Mouse (Mus musculus): ENCODE measurements around the gene Rpusd1. TPM values are rescaled to one million over a fixed set of nuclear protein-coding genes. Genes with fewer than 3 reads are reported as not detected.
A peak's percentile ranks its signal among the peaks of the same experiment; 100 is the strongest.

Gene Rpusd1
- total RNA-seq, 1 experiment = 8.7 TPM

DNA sequence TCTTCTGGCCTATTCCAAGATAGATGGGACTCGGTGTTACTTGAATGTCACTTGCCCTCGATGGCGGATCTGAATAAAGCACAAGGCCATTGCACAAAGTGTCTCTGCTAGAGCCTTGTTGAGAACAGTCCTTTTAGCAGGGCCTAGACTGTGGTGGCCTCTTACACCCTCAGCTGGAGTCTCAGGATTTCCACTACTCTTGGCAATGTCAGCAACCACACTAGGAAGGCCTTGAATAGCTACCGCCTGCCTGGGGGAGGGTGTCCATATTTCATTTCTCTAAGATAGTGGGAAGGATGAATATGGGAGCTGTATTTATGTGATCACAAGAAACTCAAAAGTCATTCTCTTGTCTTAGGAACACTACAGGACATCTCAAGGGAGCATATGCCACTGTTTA, 20.8 kb downstream of the Rpusd1 start:
- Histone ChIP-seq H3K4me3 (ENCODE audit: insufficient read depth in 1 of 2, low read depth in 1 of 2, low read length in 2 of 2, poor library complexity in 1 of 2, severe bottlenecking in 1 of 2) (no peak overlapping the region), H3K9ac (ENCODE audit: insufficient read depth, low read depth, low read length, poor library complexity, severe bottlenecking) (no peak overlapping the region), H3K27ac (ENCODE audit: insufficient read depth, low read depth, low read length, poor library complexity, severe bottlenecking) (no peak overlapping the region), H3K4me1 (ENCODE audit: control insufficient read depth in 2 of 2, insufficient read depth in 2 of 2, low read length in 2 of 2, poor library complexity in 1 of 2) (peaks cover 0 to 3% of the 10 kb centered on the region in 2 experiments; a peak in 1 of 4 replicates), H3K36me3 (ENCODE audit: control insufficient read depth, insufficient read depth, low read length, poor library complexity, severe bottlenecking) (no peaks in the 10 kb centered on the region), H3K9me3 (ENCODE audit: control insufficient read depth, insufficient read depth, low read depth, low read length) (no peaks in the 10 kb centered on the region)
- in situ Hi-C loops (cut with MboI; ENCODE audit: low sequenced_read_pairs in 2 of 2, unreplicated experiment in 2 of 2) = no loop called here
- no peak for TF ChIP-seq MAFK (IDR thresholded peaks at IDR 0.05; ENCODE audit: insufficient read depth, low read depth, low read length)
- no peak for TF ChIP-seq ZC3H11A (IDR thresholded peaks at IDR 0.05; ENCODE audit: borderline replicate concordance, low read depth, low read length)
- no peak for TF ChIP-seq ZNF384 (IDR thresholded peaks at IDR 0.05; ENCODE audit: low read depth, low read length)
- TF ChIP-seq HCFC1 (IDR thresholded peaks at IDR 0.05; ENCODE audit: borderline replicate concordance, insufficient read depth, low read length) = no peak
- no peak for TF ChIP-seq CHD2 (IDR thresholded peaks at IDR 0.05; ENCODE audit: low read depth, low read length)
- DNase-seq (ENCODE audit: low read depth, low spot score) = no peak

DNA sequence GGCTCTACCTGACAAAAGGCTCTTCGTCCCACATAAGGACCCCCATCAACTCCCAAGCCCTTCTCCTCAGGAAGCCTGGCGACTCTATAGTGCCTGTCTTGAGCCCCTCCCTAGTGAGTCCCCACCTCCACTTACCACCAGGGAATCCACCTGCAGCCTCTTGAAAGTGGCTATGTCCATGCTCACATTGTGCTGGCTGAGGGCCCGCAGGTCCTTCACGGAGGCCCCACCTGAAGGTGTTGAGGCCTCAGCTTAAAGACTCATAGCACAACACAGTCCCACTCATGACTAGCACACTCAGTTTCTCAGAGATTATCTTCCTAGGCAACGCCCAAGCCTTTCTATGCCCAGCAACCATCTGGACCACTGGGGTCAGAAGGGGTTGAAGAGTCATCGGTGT, 21.8 kb downstream of the Rpusd1 start:
- H3K4me1 ChIP-seq (ENCODE audit: control insufficient read depth in 2 of 2, insufficient read depth in 2 of 2, low read length in 2 of 2, poor library complexity in 1 of 2) = peaks cover 2 to 3% of the 10 kb centered on the region in 2 experiments; a peak in 2 of 4 replicates
- no peaks in the 10 kb centered on the region for H3K36me3 ChIP-seq (ENCODE audit: control insufficient read depth, insufficient read depth, low read length, poor library complexity, severe bottlenecking)
- H3K4me3 ChIP-seq (ENCODE audit: insufficient read depth in 1 of 2, low read depth in 1 of 2, low read length in 2 of 2, poor library complexity in 1 of 2, severe bottlenecking in 1 of 2) = no peak overlapping the region
- no peak overlapping the region for H3K27ac ChIP-seq (ENCODE audit: insufficient read depth, low read depth, low read length, poor library complexity, severe bottlenecking)
- H3K9ac ChIP-seq (ENCODE audit: insufficient read depth, low read depth, low read length, poor library complexity, severe bottlenecking) = no peak overlapping the region
- TF ChIP-seq ZC3H11A (IDR thresholded peaks at IDR 0.05; ENCODE audit: borderline replicate concordance, low read depth, low read length) (no peak), ZNF384 (IDR thresholded peaks at IDR 0.05; ENCODE audit: low read depth, low read length) (no peak)
- in situ Hi-C loops (cut with MboI; ENCODE audit: low sequenced_read_pairs in 2 of 2, unreplicated experiment in 2 of 2) = no loop called here
- no peaks in the 10 kb centered on the region for H3K9me3 ChIP-seq (ENCODE audit: control insufficient read depth, insufficient read depth, low read depth, low read length)
- DNase-seq (ENCODE audit: low read depth, low spot score) = no peak

DNA sequence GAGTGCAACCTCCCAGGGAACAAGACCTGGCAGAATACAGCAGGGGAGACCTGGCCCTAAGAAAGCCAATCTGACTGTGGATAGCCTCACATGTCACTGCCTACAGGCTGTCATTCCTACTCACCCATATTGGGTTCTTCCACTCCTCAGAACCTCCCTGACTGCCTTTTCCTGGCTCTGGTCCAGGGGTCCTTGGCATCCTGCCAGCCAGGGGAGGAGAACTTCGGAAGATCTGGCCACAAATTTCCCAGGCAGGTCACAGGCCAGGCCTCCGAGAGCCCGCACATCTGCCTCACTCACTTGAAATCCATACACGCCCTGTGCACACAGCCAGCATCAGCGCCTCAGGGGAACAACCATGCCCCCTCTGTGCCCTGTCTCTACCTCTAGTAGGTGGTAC, 24.0 kb downstream of the Rpusd1 start:
- TF ChIP-seq CHD2 (IDR thresholded peaks at IDR 0.05; ENCODE audit: low read depth, low read length) (no peak), MAFK (IDR thresholded peaks at IDR 0.05; ENCODE audit: insufficient read depth, low read depth, low read length) (no peak), ZNF384 (IDR thresholded peaks at IDR 0.05; ENCODE audit: low read depth, low read length) (no peak), ZC3H11A (IDR thresholded peaks at IDR 0.05; ENCODE audit: borderline replicate concordance, low read depth, low read length) (no peak), HCFC1 (IDR thresholded peaks at IDR 0.05; ENCODE audit: borderline replicate concordance, insufficient read depth, low read length) (no peak)
- no peak for DNase-seq (ENCODE audit: low read depth, low spot score)
- Histone ChIP-seq H3K9ac (ENCODE audit: insufficient read depth, low read depth, low read length, poor library complexity, severe bottlenecking) (no peak overlapping the region), H3K27ac (ENCODE audit: insufficient read depth, low read depth, low read length, poor library complexity, severe bottlenecking) (no peak overlapping the region), H3K4me3 (ENCODE audit: insufficient read depth in 1 of 2, low read depth in 1 of 2, low read length in 2 of 2, poor library complexity in 1 of 2, severe bottlenecking in 1 of 2) (no peak overlapping the region), H3K9me3 (ENCODE audit: control insufficient read depth, insufficient read depth, low read depth, low read length) (no peaks in the 10 kb centered on the region), H3K4me1 (ENCODE audit: control insufficient read depth in 2 of 2, insufficient read depth in 2 of 2, low read length in 2 of 2, poor library complexity in 1 of 2) (peaks cover 11 to 13% of the 10 kb centered on the region in 2 experiments), H3K36me3 (ENCODE audit: control insufficient read depth, insufficient read depth, low read length, poor library complexity, severe bottlenecking) (no peaks in the 10 kb centered on the region)
- in situ Hi-C loops (cut with MboI; ENCODE audit: low sequenced_read_pairs in 2 of 2, unreplicated experiment in 2 of 2) = no loop called here

- peaks cover 14 to 28% of the 10 kb centered on the region in 2 experiments for H3K4me1 ChIP-seq (ENCODE audit: control insufficient read depth in 2 of 2, insufficient read depth in 2 of 2, low read length in 2 of 2, poor library complexity in 1 of 2)
- no peaks in the 10 kb centered on the region for H3K36me3 ChIP-seq (ENCODE audit: control insufficient read depth, insufficient read depth, low read length, poor library complexity, severe bottlenecking)
- no peak within 1 kb of the TSS for H3K4me3 ChIP-seq (ENCODE audit: insufficient read depth in 1 of 2, low read depth in 1 of 2, low read length in 2 of 2, poor library complexity in 1 of 2, severe bottlenecking in 1 of 2)
- TF ChIP-seq CHD2 (IDR thresholded peaks at IDR 0.05; ENCODE audit: low read depth, low read length) = no peak
- no peak for TF ChIP-seq HCFC1 (IDR thresholded peaks at IDR 0.05; ENCODE audit: borderline replicate concordance, insufficient read depth, low read length)
- no peak for TF ChIP-seq ZC3H11A (IDR thresholded peaks at IDR 0.05; ENCODE audit: borderline replicate concordance, low read depth, low read length)
- TF ChIP-seq MAFK (IDR thresholded peaks at IDR 0.05; ENCODE audit: insufficient read depth, low read depth, low read length) = no peak
- no peak for TF ChIP-seq ZNF384 (IDR thresholded peaks at IDR 0.05; ENCODE audit: low read depth, low read length)
- H3K9me3 ChIP-seq (ENCODE audit: control insufficient read depth, insufficient read depth, low read depth, low read length) = no peaks in the 10 kb centered on the region
- in situ Hi-C loops (cut with MboI; ENCODE audit: low sequenced_read_pairs in 2 of 2, unreplicated experiment in 2 of 2) = no loop called here
- DNase-seq (ENCODE audit: low read depth, low spot score) = no peak
- no peak within 1 kb of the TSS for H3K9ac ChIP-seq (ENCODE audit: insufficient read depth, low read depth, low read length, poor library complexity, severe bottlenecking)
- H3K27ac ChIP-seq (ENCODE audit: insufficient read depth, low read depth, low read length, poor library complexity, severe bottlenecking) = no peak within 1 kb of the TSS
Observed at GRCm38 (mm10) chr17:25754241-25754640, 26.8 kb downstream of the Rpusd1 start, which contains the start of gene Msln. Gene Msln (minus strand): TSS chr17:25754378.

- peaks cover 15 to 31% of the 10 kb centered on the region in 2 experiments for H3K4me1 ChIP-seq (ENCODE audit: control insufficient read depth in 2 of 2, insufficient read depth in 2 of 2, low read length in 2 of 2, poor library complexity in 1 of 2)
- no peak overlapping the region for H3K4me3 ChIP-seq (ENCODE audit: insufficient read depth in 1 of 2, low read depth in 1 of 2, low read length in 2 of 2, poor library complexity in 1 of 2, severe bottlenecking in 1 of 2)
- peak overlapping the region; percentile 50; the same call in 1 of the 2 replicates for H3K27ac ChIP-seq (ENCODE audit: insufficient read depth, low read depth, low read length, poor library complexity, severe bottlenecking)
- H3K36me3 ChIP-seq (ENCODE audit: control insufficient read depth, insufficient read depth, low read length, poor library complexity, severe bottlenecking) = no peaks in the 10 kb centered on the region
- TF ChIP-seq CHD2 (IDR thresholded peaks at IDR 0.05; ENCODE audit: low read depth, low read length) = no peak
- TF ChIP-seq MAFK (IDR thresholded peaks at IDR 0.05; ENCODE audit: insufficient read depth, low read depth, low read length) = no peak
- TF ChIP-seq ZNF384 (IDR thresholded peaks at IDR 0.05; ENCODE audit: low read depth, low read length) = no peak
- TF ChIP-seq HCFC1 (IDR thresholded peaks at IDR 0.05; ENCODE audit: borderline replicate concordance, insufficient read depth, low read length) = no peak
- TF ChIP-seq ZC3H11A (IDR thresholded peaks at IDR 0.05; ENCODE audit: borderline replicate concordance, low read depth, low read length) = no peak
- in situ Hi-C loops (cut with MboI; ENCODE audit: low sequenced_read_pairs in 2 of 2, unreplicated experiment in 2 of 2) = no loop called here
- DNase-seq (ENCODE audit: low read depth, low spot score) = no peak
- no peaks in the 10 kb centered on the region for H3K9me3 ChIP-seq (ENCODE audit: control insufficient read depth, insufficient read depth, low read depth, low read length)
- H3K9ac ChIP-seq (ENCODE audit: insufficient read depth, low read depth, low read length, poor library complexity, severe bottlenecking) = no peak overlapping the region
Observed at GRCm38 (mm10) chr17:25755086-25755485, 27.6 kb downstream of the Rpusd1 start.

All from ES-E14 (cell line).